Mouse (Mus musculus): Measurements from ENCODE around the gene Arcn1. TPM values are rescaled to one million over a fixed set of nuclear protein-coding genes. Genes with fewer than 3 reads are reported as not detected.
A peak's percentile ranks its signal among the peaks of the same experiment; 100 is the strongest.

The Arcn1 gene
- polyA plus RNA-seq, 1 experiment from 2014 or later = 160 TPM

GRCm38 (mm10) chr9:44801669-44802068 is 34.0 kb upstream of the Arcn1 start:
- no peak for ATAC-seq (ENCODE audit: low FRiP score, low TSS enrichment)
- 81% methylated on average over 6 of the region's 6 CpGs for WGBS
- peaks cover 5% of the 10 kb centered on the region; the same call in 1 of the 2 replicates for H3K4me1 ChIP-seq (ENCODE audit: control insufficient read depth, insufficient read depth, low read length)
- no peak for DNase-seq
- H3K36me3 ChIP-seq (ENCODE audit: control insufficient read depth, insufficient read depth, low read length) = peaks cover 30% of the 10 kb centered on the region
- no peak overlapping the region for H3K27ac ChIP-seq (replicated peaks; ENCODE audit: low read depth, low read length)
- H3K27me3 ChIP-seq (ENCODE audit: control insufficient read depth, insufficient read depth, low read length) = 0 out of 2 replicates have a peak, but pooled peaks cover 5% of the 10 kb centered on the region
- H3K9me3 ChIP-seq (ENCODE audit: control insufficient read depth, low read length) = no peaks in the 10 kb centered on the region
- H3K4me2 ChIP-seq (ENCODE audit: low read length) = no peak overlapping the region
- H3K4me3 ChIP-seq (replicated peaks; ENCODE audit: low read depth, low read length) = no peak overlapping the region
- no peak overlapping the region for H3K9ac ChIP-seq (replicated peaks; ENCODE audit: low read length)

DNA sequence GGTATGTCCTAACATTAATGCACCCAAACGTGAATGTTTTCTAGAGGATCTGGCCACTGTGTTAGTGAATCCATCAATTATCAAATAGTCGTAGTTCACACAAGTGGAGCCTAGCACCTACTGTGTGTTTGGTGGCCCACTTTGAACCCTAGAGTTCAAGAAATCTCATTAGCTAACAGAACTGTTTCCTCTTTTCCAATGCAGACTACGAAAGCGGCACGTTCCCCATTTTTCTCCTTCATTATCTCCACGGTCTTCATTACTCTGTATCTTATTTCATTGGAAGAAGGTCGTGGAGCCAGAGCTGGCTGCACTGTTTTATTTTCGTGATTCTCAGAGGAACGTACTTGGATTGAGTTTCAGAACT is 32.3 kb upstream of the Arcn1 start:
- Histone ChIP-seq H3K4me3 (replicated peaks; ENCODE audit: low read depth, low read length) (peak overlapping the region; percentile 57), H3K9me3 (ENCODE audit: control insufficient read depth, low read length) (no peaks in the 10 kb centered on the region), H3K9ac (replicated peaks; ENCODE audit: low read length) (peak overlapping the region; percentile 64), H3K27ac (replicated peaks; ENCODE audit: low read depth, low read length) (peak overlapping the region; percentile 77; the same call in 1 of the 2 replicates), H3K4me1 (ENCODE audit: control insufficient read depth, insufficient read depth, low read length) (peaks cover 5% of the 10 kb centered on the region; the same call in 1 of the 2 replicates), H3K4me2 (ENCODE audit: low read length) (peak overlapping the region; percentile 98), H3K36me3 (ENCODE audit: control insufficient read depth, insufficient read depth, low read length) (peaks cover 14% of the 10 kb centered on the region), H3K27me3 (ENCODE audit: control insufficient read depth, insufficient read depth, low read length) (0 out of 2 replicates have a peak, but pooled peaks cover 5% of the 10 kb centered on the region)
- ATAC-seq (ENCODE audit: low FRiP score, low TSS enrichment) (no peak), DNase-seq (no peak)
- WGBS = 41% methylated on average over 9 of the region's 9 CpGs

DNA sequence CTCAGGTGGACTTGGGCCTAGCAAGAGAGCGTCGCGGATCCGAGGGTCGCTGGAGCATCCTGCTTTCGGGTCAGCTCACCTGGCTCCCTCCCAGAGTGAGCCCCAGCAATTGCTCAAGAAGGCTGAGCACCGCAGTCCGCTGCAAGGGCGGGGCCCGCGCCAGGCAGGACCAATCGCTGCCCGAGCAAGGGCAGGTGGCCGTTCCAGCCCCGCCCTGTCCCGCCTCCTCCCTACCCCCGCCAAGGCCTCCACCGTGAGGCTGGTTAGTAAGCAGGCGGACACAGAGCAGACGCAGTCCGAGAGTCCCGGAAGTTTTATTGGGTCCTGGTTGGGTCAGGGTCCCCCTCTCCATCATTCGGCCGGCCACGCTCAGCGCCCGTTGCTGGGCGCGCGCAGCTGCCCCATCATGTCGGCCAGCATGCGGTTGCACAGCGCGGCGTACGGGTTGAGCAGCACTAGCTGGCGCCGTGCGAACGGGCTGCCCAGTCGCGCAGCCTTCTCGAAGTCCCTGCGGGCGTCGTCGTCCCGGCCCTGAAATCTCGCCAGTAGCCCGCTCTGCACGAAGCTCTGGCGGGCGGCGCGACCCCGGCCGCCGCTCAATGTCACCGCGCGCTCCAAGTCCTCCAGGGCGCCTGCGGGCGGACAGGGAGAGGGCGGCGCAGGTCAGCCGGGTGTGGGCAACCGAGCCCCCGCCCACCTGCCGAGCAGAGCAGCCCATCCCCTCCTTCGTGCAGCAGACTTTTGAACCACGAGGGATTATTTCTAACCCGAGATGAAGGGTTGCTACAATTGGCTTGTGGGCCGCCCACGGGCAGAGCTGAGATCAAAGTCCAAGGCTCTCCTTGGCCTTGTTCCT is 31.7 kb upstream of the Arcn1 start, which contains the start of gene Tmem25:
Tmem25 (minus strand) TSS at position 206 of the 856 bp plus-strand sequence.
- Histone ChIP-seq H3K4me3 (replicated peaks; ENCODE audit: low read depth, low read length) (peak within 1 kb of the TSS; percentile 57), H3K27me3 (ENCODE audit: control insufficient read depth, insufficient read depth, low read length) (0 out of 2 replicates have a peak, but pooled peaks cover 5% of the 10 kb centered on the region), H3K9ac (replicated peaks; ENCODE audit: low read length) (peak within 1 kb of the TSS; percentile 64), H3K4me2 (ENCODE audit: low read length) (peak within 1 kb of the TSS; percentile 98), H3K4me1 (ENCODE audit: control insufficient read depth, insufficient read depth, low read length) (peaks cover 5% of the 10 kb centered on the region; the same call in 1 of the 2 replicates), H3K9me3 (ENCODE audit: control insufficient read depth, low read length) (no peaks in the 10 kb centered on the region), H3K27ac (replicated peaks; ENCODE audit: low read depth, low read length) (peak within 1 kb of the TSS; percentile 77), H3K36me3 (ENCODE audit: control insufficient read depth, insufficient read depth, low read length) (peaks cover 9% of the 10 kb centered on the region)
- peak; percentile 93 for ATAC-seq (ENCODE audit: low FRiP score, low TSS enrichment)
- under 1% methylated on average over 75 of the region's 75 CpGs for WGBS
- peak; percentile 89 for DNase-seq

- ATAC-seq (ENCODE audit: low FRiP score, low TSS enrichment) (0 out of 2 replicates have a peak, but pooled peaks have one; percentile 6), DNase-seq (no peak)
- Histone ChIP-seq H3K4me2 (ENCODE audit: low read length) (peak overlapping the region; percentile 98), H3K9ac (replicated peaks; ENCODE audit: low read length) (peak overlapping the region; percentile 64), H3K9me3 (ENCODE audit: control insufficient read depth, low read length) (no peaks in the 10 kb centered on the region), H3K36me3 (ENCODE audit: control insufficient read depth, insufficient read depth, low read length) (peaks cover 6% of the 10 kb centered on the region; the same call in 1 of the 2 replicates), H3K4me1 (ENCODE audit: control insufficient read depth, insufficient read depth, low read length) (peaks cover 5% of the 10 kb centered on the region; the same call in 1 of the 2 replicates), H3K27me3 (ENCODE audit: control insufficient read depth, insufficient read depth, low read length) (0 out of 2 replicates have a peak, but pooled peaks cover 5% of the 10 kb centered on the region), H3K27ac (replicated peaks; ENCODE audit: low read depth, low read length) (no peak overlapping the region), H3K4me3 (replicated peaks; ENCODE audit: low read depth, low read length) (peak overlapping the region; percentile 57)
- 45% methylated on average over 7 of the region's 7 CpGs for WGBS
Observed at GRCm38 (mm10) chr9:44798298-44798697, 30.7 kb upstream of the Arcn1 start.

- H3K27me3 ChIP-seq (ENCODE audit: control insufficient read depth, insufficient read depth, low read length) = no peaks in the 10 kb centered on the region
- no peak for DNase-seq
- H3K4me1 ChIP-seq (ENCODE audit: control insufficient read depth, insufficient read depth, low read length) = no peaks in the 10 kb centered on the region
- no peak overlapping the region for H3K27ac ChIP-seq (replicated peaks; ENCODE audit: low read depth, low read length)
- WGBS = 86% methylated on average over 9 of the region's 9 CpGs
- peaks cover 49% of the 10 kb centered on the region for H3K36me3 ChIP-seq (ENCODE audit: control insufficient read depth, insufficient read depth, low read length)
- no peaks in the 10 kb centered on the region for H3K9me3 ChIP-seq (ENCODE audit: control insufficient read depth, low read length)
- H3K9ac ChIP-seq (replicated peaks; ENCODE audit: low read length) = no peak overlapping the region
- no peak for ATAC-seq (ENCODE audit: low FRiP score, low TSS enrichment)
- no peak overlapping the region for H3K4me2 ChIP-seq (ENCODE audit: low read length)
- no peak overlapping the region for H3K4me3 ChIP-seq (replicated peaks; ENCODE audit: low read depth, low read length)
Observed at GRCm38 (mm10) chr9:44792842-44793241, 25.2 kb upstream of the Arcn1 start.

DNA sequence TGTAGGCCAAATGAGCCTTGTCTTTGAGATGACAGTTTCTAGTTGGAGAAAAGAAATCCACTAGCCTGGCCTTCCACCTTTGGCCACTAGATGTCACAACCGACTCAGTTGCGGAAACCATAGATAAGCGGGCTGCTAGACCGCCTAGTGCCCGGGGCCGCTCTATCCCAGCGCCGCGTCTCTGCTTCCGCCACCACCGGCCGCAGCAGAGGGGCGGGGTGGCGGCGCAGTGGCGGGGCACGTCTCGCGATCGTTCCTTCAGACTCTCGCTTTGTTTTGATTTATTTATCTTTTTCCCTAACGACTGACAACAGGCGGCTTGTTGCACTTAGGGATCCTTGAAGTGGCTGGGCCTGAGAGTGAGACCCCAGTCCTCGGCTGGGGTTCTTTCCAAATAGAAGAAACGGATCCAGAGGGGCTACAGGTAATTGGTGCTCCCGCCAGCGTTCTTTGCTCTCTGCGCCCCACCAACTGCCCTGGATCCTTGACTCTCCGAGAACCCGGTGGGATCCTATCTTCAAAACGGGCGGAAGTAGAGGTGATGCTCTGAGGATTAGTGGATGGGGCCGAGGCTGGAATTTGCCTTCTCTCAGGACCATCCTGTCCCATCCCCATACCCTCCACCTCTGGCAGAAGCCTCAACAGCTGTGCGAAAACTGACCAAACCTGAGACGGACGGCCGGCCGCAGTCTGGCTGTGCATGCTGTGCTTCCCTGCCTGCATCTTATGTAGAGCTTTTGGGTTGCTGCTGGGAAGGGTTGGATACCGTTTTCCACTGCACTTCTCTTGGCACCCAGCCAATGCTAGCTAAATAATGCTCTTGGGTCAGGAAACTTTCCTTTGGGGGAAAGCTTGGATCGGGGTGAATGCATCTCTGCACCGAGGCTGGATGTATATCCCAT is 5.4 kb upstream of the Arcn1 start:
- WGBS = under 1% methylated on average over 41 of the region's 41 CpGs
- Histone ChIP-seq H3K4me3 (replicated peaks; ENCODE audit: low read depth, low read length) (peak overlapping the region; percentile 63), H3K4me1 (ENCODE audit: control insufficient read depth, insufficient read depth, low read length) (peaks cover 6% of the 10 kb centered on the region), H3K9ac (replicated peaks; ENCODE audit: low read length) (peak overlapping the region; percentile 69), H3K27ac (replicated peaks; ENCODE audit: low read depth, low read length) (peak overlapping the region; percentile 83), H3K27me3 (ENCODE audit: control insufficient read depth, insufficient read depth, low read length) (no peaks in the 10 kb centered on the region), H3K4me2 (ENCODE audit: low read length) (peak overlapping the region; percentile 65), H3K36me3 (ENCODE audit: control insufficient read depth, insufficient read depth, low read length) (0 out of 2 replicates have a peak, but pooled peaks cover 9% of the 10 kb centered on the region), H3K9me3 (ENCODE audit: control insufficient read depth, low read length) (no peaks in the 10 kb centered on the region)
- DNase-seq (peak; percentile 97), ATAC-seq (ENCODE audit: low FRiP score, low TSS enrichment) (peak; percentile 98)

GRCm38 (mm10) chr9:44772392-44772749 is 4.7 kb upstream of the Arcn1 start:
- H3K36me3 ChIP-seq (ENCODE audit: control insufficient read depth, insufficient read depth, low read length) = 0 out of 2 replicates have a peak, but pooled peaks cover 9% of the 10 kb centered on the region
- ATAC-seq (ENCODE audit: low FRiP score, low TSS enrichment) (no peak), DNase-seq (no peak)
- 21% methylated on average over 5 of the region's 5 CpGs for WGBS
- no peak overlapping the region for H3K4me3 ChIP-seq (replicated peaks; ENCODE audit: low read depth, low read length)
- H3K9me3 ChIP-seq (ENCODE audit: control insufficient read depth, low read length) = no peaks in the 10 kb centered on the region
- no peak overlapping the region for H3K9ac ChIP-seq (replicated peaks; ENCODE audit: low read length)
- H3K4me1 ChIP-seq (ENCODE audit: control insufficient read depth, insufficient read depth, low read length) = peaks cover 6% of the 10 kb centered on the region
- no peak overlapping the region for H3K4me2 ChIP-seq (ENCODE audit: low read length)
- H3K27ac ChIP-seq (replicated peaks; ENCODE audit: low read depth, low read length) = no peak overlapping the region
- no peaks in the 10 kb centered on the region for H3K27me3 ChIP-seq (ENCODE audit: control insufficient read depth, insufficient read depth, low read length)

- ATAC-seq (ENCODE audit: low FRiP score, low TSS enrichment) (no peak), DNase-seq (no peak)
- no peak overlapping the region for H3K27ac ChIP-seq (replicated peaks; ENCODE audit: low read depth, low read length)
- 0 out of 2 replicates have a peak, but pooled peaks cover 6% of the 10 kb centered on the region for H3K36me3 ChIP-seq (ENCODE audit: control insufficient read depth, insufficient read depth, low read length)
- H3K27me3 ChIP-seq (ENCODE audit: control insufficient read depth, insufficient read depth, low read length) = no peaks in the 10 kb centered on the region
- H3K9ac ChIP-seq (replicated peaks; ENCODE audit: low read length) = no peak overlapping the region
- no peaks in the 10 kb centered on the region for H3K9me3 ChIP-seq (ENCODE audit: control insufficient read depth, low read length)
- WGBS = 88% methylated on average over 5 of the region's 5 CpGs
- H3K4me2 ChIP-seq (ENCODE audit: low read length) = no peak overlapping the region
- peaks cover 13% of the 10 kb centered on the region for H3K4me1 ChIP-seq (ENCODE audit: control insufficient read depth, insufficient read depth, low read length)
- no peak overlapping the region for H3K4me3 ChIP-seq (replicated peaks; ENCODE audit: low read depth, low read length)
Observed at GRCm38 (mm10) chr9:44771376-44771775, 3.7 kb upstream of the Arcn1 start.
